Mouse (Mus musculus): ENCODE data around the gene Snapc4. TPM values are rescaled to one million over a fixed set of nuclear protein-coding genes. Genes with fewer than 3 reads are reported as not detected.

Gene Snapc4
- polyA plus RNA-seq, 1 experiment from 2014 or later: 32.8 TPM

GRCm38 (mm10) chr2:26320245-26321185 is 59.9 kb downstream of the Snapc4 start:
- Histone ChIP-seq H3K4me3 (ENCODE audit: low read depth, low read length) (no peak overlapping the region), H3K27me3 (ENCODE audit: insufficient read depth, low read length) (no peaks in the 10 kb centered on the region), H3K4me2 (no peak overlapping the region), H3K36me3 (ENCODE audit: insufficient read depth) (peaks cover 54% of the 10 kb centered on the region), H3K9me3 (ENCODE audit: low read depth, low read length) (no peaks in the 10 kb centered on the region), H3K4me1 (ENCODE audit: insufficient read depth) (peaks cover 15% of the 10 kb centered on the region), H3K27ac (ENCODE audit: low read depth) (no peak overlapping the region), H3K9ac (no peak overlapping the region)
- WGBS: 84% methylated on average over 14 of the region's 14 CpGs
- no peak for ATAC-seq (ENCODE audit: insufficient read depth)
- no peak for TF ChIP-seq CTCF (IDR thresholded peaks at IDR 0.05; ENCODE audit: low read depth)
- DNase-seq: no peak

- Histone ChIP-seq H3K4me3 (ENCODE audit: low read depth, low read length) (no peak overlapping the region), H3K4me1 (ENCODE audit: insufficient read depth) (peaks cover 20% of the 10 kb centered on the region), H3K36me3 (ENCODE audit: insufficient read depth) (peaks cover 46% of the 10 kb centered on the region), H3K27me3 (ENCODE audit: insufficient read depth, low read length) (no peaks in the 10 kb centered on the region), H3K4me2 (no peak overlapping the region), H3K27ac (ENCODE audit: low read depth) (no peak overlapping the region), H3K9ac (no peak overlapping the region), H3K9me3 (ENCODE audit: low read depth, low read length) (no peaks in the 10 kb centered on the region)
- TF ChIP-seq CTCF (IDR thresholded peaks at IDR 0.05; ENCODE audit: low read depth): no peak
- DNase-seq (no peak), ATAC-seq (ENCODE audit: insufficient read depth) (no peak)
- 85% methylated on average over 13 of the region's 13 CpGs for WGBS
Measured at GRCm38 (mm10) chr2:26319519-26320244, 60.8 kb downstream of the Snapc4 start.

- Histone ChIP-seq H3K36me3 (ENCODE audit: insufficient read depth) (peaks cover 40% of the 10 kb centered on the region), H3K4me1 (ENCODE audit: insufficient read depth) (peaks cover 23% of the 10 kb centered on the region), H3K27me3 (ENCODE audit: insufficient read depth, low read length) (no peaks in the 10 kb centered on the region), H3K27ac (ENCODE audit: low read depth) (no peak overlapping the region), H3K4me2 (no peak overlapping the region), H3K9ac (no peak overlapping the region), H3K4me3 (ENCODE audit: low read depth, low read length) (no peak overlapping the region), H3K9me3 (ENCODE audit: low read depth, low read length) (no peaks in the 10 kb centered on the region)
- WGBS: 86% methylated on average over 9 of the region's 9 CpGs
- no peak for TF ChIP-seq CTCF (IDR thresholded peaks at IDR 0.05; ENCODE audit: low read depth)
- DNase-seq (no peak), ATAC-seq (ENCODE audit: insufficient read depth) (no peak)
Measured at GRCm38 (mm10) chr2:26319109-26319508, 61.3 kb downstream of the Snapc4 start.

GRCm38 (mm10) chr2:26317991-26318672 is 62.3 kb downstream of the Snapc4 start:
- DNase-seq: no peak
- H3K27ac ChIP-seq (ENCODE audit: low read depth): no peak overlapping the region
- TF ChIP-seq CTCF (IDR thresholded peaks at IDR 0.05; ENCODE audit: low read depth): no peak
- peak overlapping the region; percentile 92 for H3K4me2 ChIP-seq
- no peak overlapping the region for H3K4me3 ChIP-seq (ENCODE audit: low read depth, low read length)
- H3K4me1 ChIP-seq (ENCODE audit: insufficient read depth): peaks cover 29% of the 10 kb centered on the region
- peaks cover 31% of the 10 kb centered on the region for H3K36me3 ChIP-seq (ENCODE audit: insufficient read depth)
- H3K27me3 ChIP-seq (ENCODE audit: insufficient read depth, low read length): no peaks in the 10 kb centered on the region
- no peak for ATAC-seq (ENCODE audit: insufficient read depth)
- peak overlapping the region; percentile 92 for H3K9ac ChIP-seq
- WGBS: 77% methylated on average over 3 of the region's 3 CpGs
- H3K9me3 ChIP-seq (ENCODE audit: low read depth, low read length): no peaks in the 10 kb centered on the region

- H3K27me3 ChIP-seq (ENCODE audit: insufficient read depth, low read length): no peaks in the 10 kb centered on the region
- no peak for TF ChIP-seq CTCF (IDR thresholded peaks at IDR 0.05; ENCODE audit: low read depth)
- ATAC-seq (ENCODE audit: insufficient read depth) (no peak), DNase-seq (no peak)
- peak overlapping the region; percentile 99; the same call in 1 of the 2 replicates for H3K27ac ChIP-seq (ENCODE audit: low read depth)
- WGBS: 42% methylated on average over 3 of the region's 3 CpGs
- H3K4me1 ChIP-seq (ENCODE audit: insufficient read depth): peaks cover 34% of the 10 kb centered on the region
- H3K4me2 ChIP-seq: peak overlapping the region; percentile 92
- no peaks in the 10 kb centered on the region for H3K9me3 ChIP-seq (ENCODE audit: low read depth, low read length)
- H3K36me3 ChIP-seq (ENCODE audit: insufficient read depth): peaks cover 23% of the 10 kb centered on the region
- peak overlapping the region; percentile 87 for H3K4me3 ChIP-seq (ENCODE audit: low read depth, low read length)
- peak overlapping the region; percentile 92 for H3K9ac ChIP-seq
Measured at GRCm38 (mm10) chr2:26317371-26317770, 63.1 kb downstream of the Snapc4 start.

- H3K27ac ChIP-seq (ENCODE audit: low read depth): peak overlapping the region; percentile 99
- peaks cover 34% of the 10 kb centered on the region for H3K4me1 ChIP-seq (ENCODE audit: insufficient read depth)
- no peak for ATAC-seq (ENCODE audit: insufficient read depth)
- H3K36me3 ChIP-seq (ENCODE audit: insufficient read depth): peaks cover 17% of the 10 kb centered on the region; the same call in 1 of the 2 replicates
- H3K27me3 ChIP-seq (ENCODE audit: insufficient read depth, low read length): no peaks in the 10 kb centered on the region
- TF ChIP-seq CTCF (IDR thresholded peaks at IDR 0.05; ENCODE audit: low read depth): no peak
- DNase-seq: peak; percentile 85
- H3K9me3 ChIP-seq (ENCODE audit: low read depth, low read length): no peaks in the 10 kb centered on the region
- H3K4me3 ChIP-seq (ENCODE audit: low read depth, low read length): peak overlapping the region; percentile 87
- WGBS: 24% methylated on average over 9 of the region's 9 CpGs
- peak overlapping the region; percentile 92 for H3K9ac ChIP-seq
- peak overlapping the region; percentile 92 for H3K4me2 ChIP-seq
Measured at GRCm38 (mm10) chr2:26316576-26317246, 63.7 kb downstream of the Snapc4 start.

Measured in lung, embryonic 14.5 days (tissue).